Mouse (Mus musculus) forebrain, embryonic 10.5 days (tissue): ENCODE measurements at regions not wholly inside any gene's neighbourhood (a gene's known extent, or its start where the extent isn't known, plus 50 kb on each side); places are given as distances from the start of the nearest gene placed in this dataset.

Experiments
- DNase-seq: peaks from one replicate; pipeline ENCODE4 v3.0.0-alpha.2; 2017; ENCODE audit warnings: low spot score; ENCODE audit errors: extremely low spot score
- H3K27ac ChIP-seq: fragments of 300-500 bp; sonication (generic); 2 replicates; pipeline ENCODE4 v1.5.1; 2016; ENCODE audit warnings: mild to moderate bottlenecking
- H3K27me3 ChIP-seq: fragments of 300-500 bp; sonication (generic); 2 replicates; pipeline ENCODE4 v1.6.1; 2016; ENCODE audit warnings: mild to moderate bottlenecking; ENCODE audit not compliant: poor library complexity, severe bottlenecking
- H3K36me3 ChIP-seq: fragments of 300-500 bp; sonication (generic); replicated peaks from 2 replicates; pipeline ENCODE4 v1.6.1; 2016; ENCODE audit warnings: mild to moderate bottlenecking, moderate library complexity
- H3K4me1 ChIP-seq: fragments of 300-500 bp; sonication (generic); 2 replicates; pipeline ENCODE4 v1.6.1; 2016
- H3K4me3 ChIP-seq: fragments of 300-500 bp; sonication (generic); 2 replicates; pipeline ENCODE4 v1.5.1; 2016; ENCODE audit warnings: mild to moderate bottlenecking, moderate library complexity
- H3K9me3 ChIP-seq: fragments of 300-500 bp; sonication (generic); 2 replicates; pipeline ENCODE4 v1.6.1; 2016; ENCODE audit warnings: mild to moderate bottlenecking, moderate library complexity
- WGBS: fragments of 180-500 bp; shearing (Covaris S2); methylation state at CpG from one replicate; pipeline ENCODE4 v1.1.7; 2016; 5-methylcytosine and 5-hydroxymethylcytosine counted together

- Histone ChIP-seq H3K27me3 (0 out of 2 replicates have a peak, but pooled peaks cover 4% of the 10 kb centered on the region), H3K4me3 (no peak overlapping the region), H3K27ac (no peak overlapping the region), H3K9me3 (no peaks in the 10 kb centered on the region), H3K36me3 (no peaks in the 10 kb centered on the region), H3K4me1 (no peaks in the 10 kb centered on the region)
- no peak for DNase-seq
- 86% methylated on average over 6 of the region's 6 CpGs for WGBS
Observed at GRCm38 (mm10) chr13:72977213-72977612, 283.1 kb upstream of the Irx4 start.

GRCm38 (mm10) chr13:72977971-72978370 is 282.3 kb upstream of the Irx4 start:
- 82% methylated on average over 3 of the region's 3 CpGs for WGBS
- H3K27me3 ChIP-seq: 0 out of 2 replicates have a peak, but pooled peaks cover 4% of the 10 kb centered on the region
- H3K9me3 ChIP-seq: no peaks in the 10 kb centered on the region
- no peak overlapping the region for H3K4me3 ChIP-seq
- H3K4me1 ChIP-seq: no peaks in the 10 kb centered on the region
- no peak overlapping the region for H3K27ac ChIP-seq
- DNase-seq: no peak
- no peaks in the 10 kb centered on the region for H3K36me3 ChIP-seq

- no peaks in the 10 kb centered on the region for H3K9me3 ChIP-seq
- no peak overlapping the region for H3K27ac ChIP-seq
- H3K4me3 ChIP-seq: no peak overlapping the region
- H3K36me3 ChIP-seq: no peaks in the 10 kb centered on the region
- H3K27me3 ChIP-seq: 0 out of 2 replicates have a peak, but pooled peaks cover under 1% of the 10 kb centered on the region
- H3K4me1 ChIP-seq: no peaks in the 10 kb centered on the region
- no peak for DNase-seq
Observed at GRCm38 (mm10) chr13:72978966-72979365, 281.3 kb upstream of the Irx4 start.

DNA sequence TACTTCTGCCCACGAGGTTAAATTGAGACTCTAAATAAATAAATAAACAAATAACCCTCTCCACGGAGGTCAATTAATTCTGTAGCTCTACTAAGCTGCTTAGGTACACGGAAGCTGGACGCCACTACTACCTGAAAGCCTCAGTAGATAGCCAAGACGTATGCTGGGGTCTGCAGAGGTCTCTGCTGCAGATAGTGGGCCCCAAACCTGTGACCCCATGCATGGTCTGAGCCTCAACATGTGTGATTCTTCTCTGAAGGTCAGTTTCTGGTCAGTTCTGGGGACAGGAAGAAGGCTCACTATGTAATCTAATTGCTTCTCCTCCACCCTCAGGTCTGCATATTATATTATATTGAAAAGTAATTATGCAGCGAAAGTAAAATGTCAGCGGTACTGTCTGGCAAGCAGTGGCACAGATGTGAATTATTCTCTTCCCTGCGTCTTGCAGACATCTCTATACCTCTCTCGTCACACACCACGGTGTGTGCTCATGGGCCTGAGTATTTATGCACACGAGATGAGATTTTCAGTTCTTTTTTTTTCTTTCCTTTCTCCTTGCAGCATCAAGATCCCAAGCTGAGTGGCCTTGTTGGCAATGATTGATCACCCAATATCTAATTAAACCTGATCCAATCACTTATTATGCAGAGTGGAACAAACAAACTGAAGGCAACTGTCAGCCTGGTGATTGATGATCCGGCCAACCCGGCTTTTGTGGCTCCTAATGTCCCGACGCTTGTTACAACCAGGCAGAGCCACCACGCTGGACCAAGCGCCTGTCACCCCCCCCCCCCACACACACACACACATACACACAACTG is 267.5 kb upstream of the Irx4 start:
- H3K27me3 ChIP-seq: no peaks in the 10 kb centered on the region; the same call in 1 of the 2 replicates
- no peaks in the 10 kb centered on the region for H3K4me1 ChIP-seq

GRCm38 (mm10) chr13:72993410-72993858 is 266.8 kb upstream of the Irx4 start:
- Histone ChIP-seq H3K36me3 (no peaks in the 10 kb centered on the region), H3K4me1 (no peaks in the 10 kb centered on the region), H3K27ac (no peak overlapping the region), H3K9me3 (no peaks in the 10 kb centered on the region), H3K27me3 (no peaks in the 10 kb centered on the region; the same call in 1 of the 2 replicates), H3K4me3 (no peak overlapping the region)
- DNase-seq: no peak
- 91% methylated on average over 3 of the region's 3 CpGs for WGBS

More for the DNA sequence above, 267.5 kb upstream of the Irx4 start:
- Histone ChIP-seq H3K27ac (no peak overlapping the region), H3K36me3 (no peaks in the 10 kb centered on the region), H3K9me3 (no peaks in the 10 kb centered on the region), H3K4me3 (no peak overlapping the region)
- no peak for DNase-seq
- WGBS: 88% methylated on average over 17 of the region's 17 CpGs

DNA sequence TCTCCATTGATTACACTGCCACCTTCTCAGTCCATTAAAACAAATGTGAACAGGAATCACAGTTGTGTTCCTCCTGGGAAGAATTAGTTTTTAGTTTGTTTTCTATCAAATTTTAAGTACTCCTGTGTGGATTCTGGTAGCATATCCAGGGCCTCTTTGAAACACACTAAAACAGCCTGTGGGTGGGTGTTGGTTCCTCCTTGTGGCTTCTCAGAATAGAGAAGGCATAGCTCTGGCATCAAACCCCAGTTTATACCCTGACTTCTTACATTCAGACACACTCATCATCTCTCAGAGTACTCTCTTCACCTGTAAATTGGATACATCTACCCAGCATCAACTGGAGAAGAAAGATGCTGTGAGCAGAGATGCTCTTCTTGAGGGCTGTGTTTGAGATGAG is 265.7 kb upstream of the Irx4 start:
- Histone ChIP-seq H3K27me3 (no peaks in the 10 kb centered on the region; the same call in 1 of the 2 replicates), H3K9me3 (no peaks in the 10 kb centered on the region), H3K27ac (no peak overlapping the region), H3K4me1 (no peaks in the 10 kb centered on the region), H3K36me3 (no peaks in the 10 kb centered on the region), H3K4me3 (no peak overlapping the region)
- no peak for DNase-seq

- no peak overlapping the region for H3K27ac ChIP-seq
- peaks cover 5% of the 10 kb centered on the region; the same call in 1 of the 2 replicates for H3K4me1 ChIP-seq
- H3K9me3 ChIP-seq: no peaks in the 10 kb centered on the region
- peaks cover 4% of the 10 kb centered on the region; the same call in 1 of the 2 replicates for H3K27me3 ChIP-seq
- no peak for DNase-seq
- H3K36me3 ChIP-seq: no peaks in the 10 kb centered on the region
- 77% methylated on average over 22 of the region's 22 CpGs for WGBS
- no peak overlapping the region for H3K4me3 ChIP-seq
Observed at GRCm38 (mm10) chr13:73008856-73009546, 251.3 kb upstream of the Irx4 start.

DNA sequence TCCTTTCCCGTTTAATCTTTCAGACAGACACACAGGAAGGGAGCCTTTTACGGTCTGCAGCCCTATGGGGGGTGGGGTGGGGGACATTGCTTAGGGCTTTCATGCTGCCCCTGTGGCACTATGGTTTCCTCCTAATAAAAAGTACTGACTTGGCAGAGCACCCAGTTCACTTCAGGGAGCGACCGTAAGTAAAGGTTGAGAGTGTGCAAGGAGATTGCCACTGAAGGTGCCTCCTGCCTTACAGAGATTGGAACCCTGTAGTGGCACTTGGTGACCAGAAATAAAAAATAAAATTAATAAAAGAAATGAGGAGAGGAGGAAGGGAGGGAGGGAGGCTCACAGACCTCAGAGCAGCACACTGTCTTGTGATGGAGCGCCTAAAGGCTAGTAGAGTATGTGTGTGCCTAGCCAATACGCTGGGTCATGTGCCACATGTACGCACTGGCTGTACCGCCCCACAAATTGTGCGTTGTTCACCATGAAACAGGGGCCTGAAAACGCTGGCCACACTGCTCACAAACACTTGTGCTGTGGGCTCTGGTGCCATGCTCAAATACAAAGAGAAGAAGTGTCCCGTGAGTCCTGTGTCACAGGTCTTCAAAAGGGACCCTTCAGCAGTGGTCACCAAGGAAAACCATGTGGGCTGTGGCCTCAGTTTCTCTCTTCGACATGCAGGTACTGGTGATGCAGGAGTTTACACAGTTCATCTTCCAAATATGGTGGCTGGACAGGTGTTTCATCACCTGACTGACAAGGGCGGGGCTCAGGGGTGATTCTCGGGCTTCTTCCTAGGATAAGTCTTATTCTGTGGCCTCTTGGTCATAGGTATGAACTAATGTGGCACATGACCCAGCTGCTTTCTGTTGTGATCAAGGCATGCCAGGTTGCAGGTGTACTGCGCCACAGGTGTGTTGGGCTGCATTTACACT is 250.5 kb upstream of the Irx4 start:
- Histone ChIP-seq H3K36me3 (no peaks in the 10 kb centered on the region), H3K27ac (no peak overlapping the region), H3K4me3 (no peak overlapping the region), H3K27me3 (peaks cover 4% of the 10 kb centered on the region; the same call in 1 of the 2 replicates), H3K9me3 (no peaks in the 10 kb centered on the region), H3K4me1 (peaks cover 5% of the 10 kb centered on the region; the same call in 1 of the 2 replicates)
- no peak for DNase-seq
- 81% methylated on average over 15 of the region's 15 CpGs for WGBS

- H3K4me3 ChIP-seq: no peak overlapping the region
- 85% methylated on average over 10 of the region's 10 CpGs for WGBS
- no peak for DNase-seq
Observed at GRCm38 (mm10) chr13:73019181-73019580, 241.1 kb upstream of the Irx4 start.

GRCm38 (mm10) chr13:73031217-73031616 is 229.1 kb upstream of the Irx4 start:
- H3K4me1 ChIP-seq: peaks cover 29% of the 10 kb centered on the region
- WGBS: 82% methylated on average over 3 of the region's 3 CpGs
- H3K9me3 ChIP-seq: no peaks in the 10 kb centered on the region
- H3K27me3 ChIP-seq: peaks cover 68% of the 10 kb centered on the region
- no peaks in the 10 kb centered on the region for H3K36me3 ChIP-seq
- no peak overlapping the region for H3K27ac ChIP-seq
- no peak overlapping the region for H3K4me3 ChIP-seq
- DNase-seq: no peak

More at GRCm38 (mm10) chr13:73019181-73019580, 241.1 kb upstream of the Irx4 start:
- Histone ChIP-seq H3K4me1 (no peaks in the 10 kb centered on the region), H3K27ac (no peak overlapping the region), H3K36me3 (no peaks in the 10 kb centered on the region), H3K9me3 (no peaks in the 10 kb centered on the region), H3K27me3 (no peaks in the 10 kb centered on the region; the same call in none of the 2 replicates)

DNA sequence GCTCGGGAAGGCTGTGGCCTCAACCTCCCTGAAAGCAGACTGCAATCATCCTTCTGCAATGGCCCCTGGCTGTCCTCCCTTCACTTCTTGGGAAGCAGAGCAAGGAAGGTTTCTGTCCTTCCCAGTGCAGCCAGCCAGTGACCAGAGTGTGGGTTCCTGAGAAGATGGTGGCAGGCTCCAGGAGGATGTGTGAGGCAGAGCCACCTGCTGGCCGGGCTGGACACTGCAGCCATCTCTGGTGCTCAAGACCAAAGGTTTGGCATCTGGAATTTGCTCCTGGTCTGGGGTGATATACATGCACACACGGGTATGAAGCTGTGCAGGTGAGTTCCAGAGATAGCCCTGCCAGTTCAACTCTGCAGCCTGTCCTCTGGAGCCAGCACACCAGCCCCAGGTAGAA is 227.2 kb upstream of the Irx4 start:
- Histone ChIP-seq H3K27ac (no peak overlapping the region), H3K4me1 (peaks cover 29% of the 10 kb centered on the region), H3K36me3 (no peaks in the 10 kb centered on the region), H3K9me3 (no peaks in the 10 kb centered on the region), H3K27me3 (peaks cover 87% of the 10 kb centered on the region), H3K4me3 (no peak overlapping the region)
- WGBS: 27% methylated on average over 3 of the region's 3 CpGs
- peak; percentile 73 for DNase-seq
